Mouse (Mus musculus): Measurements from ENCODE around the gene Lrrc43.

GRCm38 (mm10) chr5:123470784-123471400 is 18.2 kb upstream of the Lrrc43 start:
- TF ChIP-seq CTCF (IDR thresholded peaks at IDR 0.05; ENCODE audit: extremely low read depth, insufficient read depth, insufficient read length, insufficient replicate concordance): no peak
- no peak for TF ChIP-seq POLR2A (IDR thresholded peaks at IDR 0.05; ENCODE audit: low read depth, low read length)
